Mouse (Mus musculus): ENCODE data around the gene Nlrc5. TPM values are rescaled to one million over a fixed set of nuclear protein-coding genes. Genes with fewer than 3 reads are reported as not detected.
"Not testable (repeated sequence)": the region's sequence is repeated elsewhere in the genome, so short reads cannot be mapped to it uniquely, and the experiment has no call there.

The Nlrc5 gene
- total RNA-seq, 1 experiment from 2014 or later = 42.9 TPM

DNA sequence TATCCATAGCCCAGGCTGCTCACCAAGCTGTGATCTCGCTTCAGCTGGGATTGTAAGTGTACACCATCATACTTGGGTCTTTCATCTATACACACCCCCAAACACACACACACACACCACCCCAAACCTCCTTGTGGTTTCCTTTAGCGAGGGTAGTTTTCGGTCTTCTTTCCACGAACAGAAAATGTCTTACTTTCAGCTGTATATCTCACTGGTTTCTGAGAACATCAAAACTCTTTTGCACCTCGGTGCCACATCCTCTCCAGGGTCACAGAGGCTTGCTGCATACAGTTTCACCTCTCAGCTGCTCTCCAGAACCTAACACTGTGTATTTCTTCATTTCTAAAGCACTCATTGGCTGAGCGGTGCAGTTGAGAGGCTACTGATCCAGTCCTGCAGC, 20.6 kb upstream of the Nlrc5 start:
- ATAC-seq (replicated peaks; ENCODE audit: low read depth, poor library complexity, severe bottlenecking) = no peak

DNA sequence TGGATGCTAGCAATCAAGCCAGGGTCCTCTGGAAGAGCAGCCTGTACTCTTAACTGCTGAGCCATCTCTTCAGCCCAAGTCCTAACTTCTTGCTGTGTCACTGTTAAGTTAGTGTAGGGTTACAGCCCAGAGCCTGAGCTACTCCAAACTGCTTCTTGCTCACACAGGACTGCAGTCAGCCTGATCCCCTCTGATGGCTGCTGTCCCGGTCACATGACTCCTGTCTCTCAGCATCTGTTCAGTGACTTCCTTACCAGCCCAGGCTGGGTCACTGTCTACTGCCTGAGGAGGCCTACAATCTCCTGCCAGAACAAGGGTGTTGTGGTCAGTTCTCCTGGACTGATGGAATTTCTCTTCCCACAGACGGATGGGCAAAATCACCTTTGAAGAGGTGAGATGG, 18.9 kb upstream of the Nlrc5 start:
- no peak; the same call in 1 of the 2 replicates for ATAC-seq (replicated peaks; ENCODE audit: low read depth, poor library complexity, severe bottlenecking)

DNA sequence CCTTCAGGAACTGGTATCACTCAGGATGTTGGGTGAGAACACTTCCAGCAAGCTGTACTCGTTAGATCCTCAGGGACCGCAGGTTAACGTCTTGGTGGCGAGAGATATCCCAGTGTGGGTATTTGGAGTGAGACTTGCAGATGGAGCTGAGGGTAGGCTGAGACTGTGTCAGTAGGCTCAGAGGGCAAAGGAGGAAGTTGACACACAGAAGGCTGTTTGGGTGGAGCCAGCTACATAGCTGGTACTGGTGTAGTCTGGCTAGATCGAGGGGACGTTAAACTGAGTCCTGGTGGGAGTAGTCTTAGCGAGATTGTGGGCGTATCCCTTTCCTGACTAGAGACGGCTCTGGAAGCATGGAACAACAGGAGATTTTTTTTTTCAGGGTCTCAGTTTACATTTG, 16.1 kb upstream of the Nlrc5 start:
- peak; percentile 93 for ATAC-seq (replicated peaks; ENCODE audit: low read depth, poor library complexity, severe bottlenecking)

DNA sequence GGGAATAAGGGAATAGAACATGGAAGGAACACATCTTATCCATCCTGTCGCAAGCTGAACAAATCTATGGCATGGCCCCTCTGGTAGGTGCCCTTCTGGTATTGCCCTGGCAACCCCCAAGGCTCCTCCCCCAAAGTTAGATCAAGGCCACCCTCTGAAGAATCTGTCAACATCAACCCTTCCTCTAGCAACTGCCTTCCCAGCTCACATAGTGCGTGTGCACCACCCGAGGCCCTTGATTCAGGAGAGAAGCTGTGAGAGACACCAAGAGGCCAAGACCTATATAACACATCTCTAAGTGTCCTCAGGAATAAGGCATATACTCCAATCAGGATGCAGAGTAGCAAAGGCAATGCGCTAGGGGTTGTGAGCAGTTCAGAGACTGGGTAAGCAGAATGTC, 11.9 kb upstream of the Nlrc5 start:
- ATAC-seq (replicated peaks; ENCODE audit: low read depth, poor library complexity, severe bottlenecking) = no peak

DNA sequence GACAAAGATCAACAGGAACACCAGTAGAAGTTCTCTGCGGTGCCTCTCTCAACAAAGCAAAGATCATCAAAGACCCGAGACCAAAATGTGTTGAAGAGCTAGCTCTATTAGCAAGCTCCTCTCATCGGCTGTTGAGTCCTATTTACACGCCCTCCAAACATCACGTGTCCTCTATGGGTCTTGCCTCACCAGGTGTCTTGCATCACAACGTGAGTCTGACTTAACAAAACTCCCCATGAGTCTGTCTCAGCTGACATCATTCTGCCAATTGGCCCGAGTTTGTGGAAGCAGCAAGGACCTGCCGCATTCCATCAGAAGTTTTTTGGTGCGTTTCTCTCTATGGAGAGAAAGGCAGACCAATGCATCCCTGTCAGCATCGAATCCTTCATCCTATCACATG, 6.2 kb upstream of the Nlrc5 start:
- no peak for ATAC-seq (replicated peaks; ENCODE audit: low read depth, poor library complexity, severe bottlenecking)

DNA sequence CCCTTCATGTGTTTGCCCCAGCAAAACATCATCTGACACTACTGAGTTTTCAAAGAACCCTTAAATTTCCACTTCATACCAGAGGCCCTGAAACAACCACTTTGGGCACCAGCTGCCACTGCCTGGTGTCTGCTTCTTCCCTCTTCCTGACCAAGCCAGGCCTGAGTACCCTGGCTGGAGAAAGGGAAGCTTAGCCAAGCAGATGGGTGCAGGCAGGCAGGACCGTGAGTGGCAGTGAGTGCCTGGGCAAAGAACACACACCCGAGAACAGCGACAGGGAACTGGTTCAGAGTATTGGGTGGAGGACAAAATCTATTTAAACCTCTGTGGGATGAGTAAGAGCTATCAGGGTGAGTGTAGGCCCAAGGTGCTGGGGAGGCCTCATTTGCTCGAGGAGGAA, 5.7 kb upstream of the Nlrc5 start:
- ATAC-seq (replicated peaks; ENCODE audit: low read depth, poor library complexity, severe bottlenecking) = no peak

DNA sequence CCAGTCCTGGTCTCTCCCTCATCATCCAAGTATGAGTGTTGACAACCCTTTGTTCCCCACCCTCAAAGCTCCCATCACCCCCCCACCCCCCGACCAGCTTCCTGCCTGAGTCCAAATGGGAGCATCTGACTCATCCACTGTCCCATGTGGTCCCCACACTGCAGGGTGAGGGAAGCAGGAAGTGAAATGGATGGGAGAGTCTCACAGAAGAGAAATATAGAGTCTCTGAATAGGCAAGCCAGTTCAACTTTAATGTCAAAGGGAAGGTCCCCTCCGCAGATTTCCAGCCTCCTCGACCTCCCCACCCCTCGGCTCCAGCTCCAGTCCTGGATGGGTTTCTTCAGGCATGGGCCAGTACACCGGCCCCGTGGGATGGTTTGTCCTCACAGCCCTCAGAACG, 4.8 kb upstream of the Nlrc5 start:
- no peak for ATAC-seq (replicated peaks; ENCODE audit: low read depth, poor library complexity, severe bottlenecking)

DNA sequence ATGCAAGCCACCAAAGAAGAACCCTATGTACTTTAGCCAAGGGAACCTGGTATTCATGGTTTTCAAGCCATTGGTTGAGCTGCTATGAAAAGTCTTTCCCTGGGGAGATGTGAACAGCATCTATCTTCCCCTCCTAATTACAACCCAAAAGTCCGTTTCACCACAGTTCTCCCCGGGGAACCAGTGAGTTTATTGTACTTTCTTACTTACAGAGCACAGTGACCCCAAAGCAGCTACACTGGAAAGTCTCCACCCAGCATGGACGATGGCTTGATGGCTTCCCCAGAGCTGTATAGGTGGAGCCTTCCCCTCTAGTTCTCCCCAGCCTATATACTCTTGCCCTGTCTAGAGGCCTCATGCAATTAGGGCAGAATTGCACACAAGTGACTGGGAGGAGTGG, 1.9 kb upstream of the Nlrc5 start:
- no peak for ATAC-seq (replicated peaks; ENCODE audit: low read depth, poor library complexity, severe bottlenecking)

DNA sequence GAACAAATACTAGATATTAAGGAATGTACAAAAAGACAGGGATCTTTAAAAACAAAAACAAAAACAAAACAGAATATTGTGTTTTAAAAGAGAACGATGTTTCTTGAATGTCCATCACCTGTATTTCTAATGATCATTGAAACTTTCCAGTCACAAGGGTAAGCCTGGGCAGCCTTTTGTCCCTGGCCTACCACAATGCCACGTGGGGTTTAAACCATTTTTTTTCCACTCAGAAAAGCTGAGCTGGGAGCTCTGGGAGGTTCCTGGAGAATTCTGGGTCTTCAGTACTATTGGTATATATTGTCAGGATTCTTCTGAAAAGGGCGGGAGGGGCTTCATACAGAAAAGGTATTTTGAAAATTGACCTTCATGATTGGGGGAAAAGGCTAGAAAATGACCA, 802 bp downstream of the Nlrc5 start:
- ATAC-seq (replicated peaks; ENCODE audit: low read depth, poor library complexity, severe bottlenecking) = no peak

DNA sequence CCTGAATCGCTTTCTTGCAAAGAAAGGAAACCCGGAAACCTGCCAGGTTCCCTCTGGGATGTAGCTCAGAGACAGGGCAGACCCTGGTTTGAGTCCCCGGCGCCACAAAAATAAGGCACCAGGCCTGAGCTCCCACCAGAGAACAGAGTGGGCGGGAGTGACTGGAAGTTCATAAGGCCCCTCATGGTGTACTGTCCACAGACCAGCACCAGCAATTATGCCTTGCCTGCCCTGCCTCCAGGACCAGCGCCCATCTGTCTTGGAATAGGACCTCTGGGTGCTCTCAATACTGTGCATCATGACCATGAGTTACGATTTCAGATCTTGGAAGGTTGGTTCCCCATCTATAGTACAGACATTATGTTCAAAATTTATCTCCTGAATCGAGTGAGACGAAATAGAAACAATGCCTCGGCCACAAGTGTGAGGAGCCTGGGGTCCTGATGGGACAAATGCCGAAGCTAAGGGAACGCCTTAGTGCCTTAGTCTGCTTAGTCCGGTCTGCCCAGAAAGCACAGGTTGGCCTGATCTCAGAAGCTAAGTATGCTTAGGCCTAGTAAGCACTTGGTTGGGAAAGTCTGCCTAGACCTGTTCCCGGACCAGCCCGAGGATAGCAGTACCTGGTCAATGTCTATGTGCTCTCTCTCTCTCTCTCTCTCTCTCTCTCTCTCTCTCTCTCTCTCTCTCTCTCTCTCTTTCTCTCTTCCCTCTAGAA, 1.4 kb downstream of the Nlrc5 start:
- ATAC-seq (replicated peaks; ENCODE audit: low read depth, poor library complexity, severe bottlenecking) = no peak

DNA sequence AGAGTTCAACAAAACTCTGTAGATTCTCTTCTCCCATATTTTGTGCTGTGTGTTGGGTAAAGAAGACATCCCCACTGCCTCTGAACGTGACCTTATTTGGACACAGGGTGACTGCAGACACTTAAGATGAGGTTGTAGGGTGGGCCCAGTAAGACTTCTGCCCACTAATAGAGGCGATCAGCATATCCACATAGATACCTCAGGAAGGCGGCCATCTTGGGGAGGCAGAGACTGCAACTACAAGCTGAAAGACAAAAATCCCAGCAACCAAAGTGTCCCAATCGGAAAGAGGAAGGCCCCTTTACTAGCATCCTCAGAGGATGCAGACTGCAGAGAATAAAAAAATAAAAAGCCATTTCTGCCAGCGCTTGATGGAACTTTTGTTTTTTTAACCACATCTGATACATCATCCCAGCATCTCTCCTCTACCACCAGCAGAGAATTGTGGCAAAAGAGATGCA, 2.0 kb downstream of the Nlrc5 start:
- ATAC-seq (replicated peaks; ENCODE audit: low read depth, poor library complexity, severe bottlenecking) = no peak

DNA sequence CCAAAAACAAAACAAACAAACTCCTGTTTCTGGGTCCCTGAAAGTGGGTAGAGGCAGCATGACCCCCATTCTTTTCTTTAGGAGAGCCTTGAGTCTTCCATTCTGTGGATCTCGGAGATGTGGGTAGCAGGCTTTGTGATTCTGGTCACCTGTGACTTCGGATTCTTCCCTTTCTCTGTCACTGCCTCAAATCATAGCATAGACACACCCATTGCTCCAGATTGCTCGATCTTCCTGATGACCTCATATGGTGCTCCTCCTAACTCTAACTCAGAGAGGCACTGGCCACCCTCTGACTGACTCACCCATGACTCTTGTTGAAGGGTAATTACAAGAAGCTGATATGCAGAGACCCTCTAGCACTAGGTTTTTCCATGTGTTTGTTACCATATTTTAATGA, 2.7 kb downstream of the Nlrc5 start:
- ATAC-seq (replicated peaks; ENCODE audit: low read depth, poor library complexity, severe bottlenecking) = no peak

DNA sequence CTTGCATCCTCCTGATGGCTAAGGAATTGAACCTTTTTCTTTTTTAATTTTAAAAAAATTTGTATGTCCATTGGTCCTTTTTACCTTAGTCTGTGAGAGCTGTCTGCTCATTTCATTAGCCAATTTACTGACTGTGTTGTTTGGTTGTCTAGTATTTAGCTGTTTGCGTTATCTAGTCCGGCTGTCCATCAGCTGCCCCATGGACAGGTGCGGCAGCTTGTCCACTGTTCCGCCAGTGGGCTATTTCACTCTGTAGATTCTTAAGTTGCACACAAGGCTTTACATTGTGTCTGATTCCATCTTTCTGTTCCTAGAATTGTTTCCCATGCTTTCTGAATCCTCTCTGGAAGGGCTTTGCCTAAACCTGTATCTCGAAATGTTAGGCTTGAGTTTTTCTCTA, 4.5 kb downstream of the Nlrc5 start:
- ATAC-seq (replicated peaks; ENCODE audit: low read depth, poor library complexity, severe bottlenecking) = no peak

DNA sequence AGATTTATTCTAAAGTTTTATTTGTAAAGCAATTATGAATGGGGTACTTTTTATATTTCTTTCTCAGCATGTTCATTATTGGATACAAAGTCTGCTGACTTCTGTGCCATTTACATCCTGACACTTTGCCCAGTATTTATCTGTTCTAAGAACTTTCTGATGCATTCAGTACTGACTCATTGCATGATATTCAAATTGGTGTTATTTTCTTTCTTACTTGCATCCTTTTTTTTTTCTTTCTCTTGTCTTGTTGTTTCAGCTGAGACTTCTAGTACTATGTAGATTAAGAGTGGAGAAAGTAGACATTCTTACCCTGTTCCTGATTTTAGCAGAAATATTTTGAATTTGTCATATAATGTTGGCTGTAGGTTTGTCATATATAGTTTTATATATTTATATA, 5.5 kb downstream of the Nlrc5 start:
- no peak for ATAC-seq (replicated peaks; ENCODE audit: low read depth, poor library complexity, severe bottlenecking)

DNA sequence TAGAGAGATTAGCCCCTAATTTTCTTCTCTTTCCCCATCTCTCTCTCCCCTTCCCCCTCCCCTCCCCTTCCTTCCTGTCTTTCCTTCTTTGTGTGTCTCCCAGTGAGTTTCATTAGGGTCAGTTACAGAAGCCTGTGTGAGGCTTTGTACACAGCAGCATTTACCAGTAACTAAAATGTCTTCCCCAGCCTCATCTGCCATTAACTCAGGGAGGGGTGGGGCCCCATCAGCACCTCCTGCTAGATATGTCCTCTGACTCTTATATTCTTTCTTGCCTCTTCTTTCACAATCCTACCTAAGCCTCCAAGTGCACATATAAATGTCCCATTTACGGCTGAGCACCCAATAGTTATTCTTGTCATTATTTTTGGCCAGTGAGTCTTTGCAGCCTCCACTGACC, 6.2 kb downstream of the Nlrc5 start:
- no peak for ATAC-seq (replicated peaks; ENCODE audit: low read depth, poor library complexity, severe bottlenecking)

DNA sequence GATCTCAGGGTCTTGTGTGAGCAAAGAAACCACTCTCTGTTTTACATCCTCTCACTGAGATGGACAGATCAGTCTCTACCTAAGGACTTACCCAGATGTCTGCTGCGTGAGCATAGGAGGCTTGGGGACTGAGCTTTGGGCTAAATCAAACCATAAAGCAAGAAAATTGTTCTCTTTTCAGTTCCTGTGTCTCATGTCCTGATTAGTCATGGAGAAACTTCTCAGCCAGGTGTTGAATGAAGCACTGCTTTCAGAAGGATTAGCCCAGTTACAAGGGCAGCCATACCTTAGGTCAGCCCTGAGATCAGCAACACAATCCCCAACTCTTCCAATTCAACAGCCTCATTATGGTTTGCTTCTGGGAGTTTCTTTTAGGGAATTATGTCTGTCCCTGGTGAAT, 7.5 kb downstream of the Nlrc5 start:
- no peak for ATAC-seq (replicated peaks; ENCODE audit: low read depth, poor library complexity, severe bottlenecking)

DNA sequence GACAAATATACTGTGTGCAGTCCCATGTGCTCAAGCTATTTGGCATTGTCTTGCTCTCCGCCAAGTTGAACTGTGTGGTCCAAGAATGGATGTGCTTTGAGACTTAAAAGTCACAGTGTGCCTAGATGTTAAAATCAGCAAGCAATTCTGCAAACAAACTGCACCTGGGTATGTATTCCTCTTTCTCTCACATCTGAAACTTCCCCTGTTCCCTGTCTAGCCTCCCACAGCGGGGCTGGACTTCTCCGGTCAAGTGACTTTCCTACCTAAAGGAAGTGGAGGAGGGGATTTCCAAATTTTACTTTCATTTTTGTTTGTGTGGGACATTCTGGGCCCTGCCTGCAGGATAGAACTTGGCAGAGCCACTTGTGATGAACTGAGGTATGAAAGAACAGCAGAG, 9.0 kb downstream of the Nlrc5 start:
- ATAC-seq (replicated peaks; ENCODE audit: low read depth, poor library complexity, severe bottlenecking) = peak; percentile 29; the same call in 1 of the 2 replicates

DNA sequence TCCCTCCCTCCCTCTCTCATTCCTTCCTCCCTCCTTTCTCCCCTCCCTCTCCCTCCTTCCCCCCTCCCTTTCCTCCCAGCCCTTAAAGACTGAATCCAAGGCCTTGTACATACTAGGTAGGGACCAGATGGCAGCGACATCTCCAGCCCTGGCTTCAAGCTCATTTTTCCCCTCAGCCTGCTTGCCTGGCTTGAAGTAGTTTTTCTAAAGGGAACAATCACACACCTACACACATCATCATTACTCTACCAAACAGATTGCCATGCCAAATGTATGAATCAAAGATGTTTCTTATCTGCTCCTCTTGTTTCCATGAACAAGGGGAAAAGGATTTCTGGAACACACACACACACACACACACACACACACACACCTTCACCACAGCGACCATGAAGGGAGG, 10.3 kb downstream of the Nlrc5 start:
- no peak for ATAC-seq (replicated peaks; ENCODE audit: low read depth, poor library complexity, severe bottlenecking)

DNA sequence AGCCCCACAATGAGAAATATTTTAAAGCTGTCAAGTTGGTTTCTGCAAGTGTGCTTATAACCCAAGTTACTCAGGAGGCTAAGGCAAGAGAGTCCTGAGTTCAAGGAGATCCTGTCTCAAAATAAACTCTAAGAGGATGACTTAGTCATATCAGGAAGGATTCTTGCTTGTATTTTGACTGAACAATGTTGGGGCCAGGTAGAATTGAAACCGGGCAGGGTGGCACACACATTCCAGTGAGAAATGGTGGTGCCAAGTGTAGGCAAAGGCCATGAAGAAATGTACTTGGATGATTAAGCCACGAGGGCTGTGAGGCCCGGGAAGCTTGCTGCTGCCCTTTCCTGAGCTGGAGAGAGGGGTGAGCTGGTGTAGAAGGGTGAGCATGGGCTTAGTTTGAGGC, 13.0 kb downstream of the Nlrc5 start:
- no peak for ATAC-seq (replicated peaks; ENCODE audit: low read depth, poor library complexity, severe bottlenecking)

DNA sequence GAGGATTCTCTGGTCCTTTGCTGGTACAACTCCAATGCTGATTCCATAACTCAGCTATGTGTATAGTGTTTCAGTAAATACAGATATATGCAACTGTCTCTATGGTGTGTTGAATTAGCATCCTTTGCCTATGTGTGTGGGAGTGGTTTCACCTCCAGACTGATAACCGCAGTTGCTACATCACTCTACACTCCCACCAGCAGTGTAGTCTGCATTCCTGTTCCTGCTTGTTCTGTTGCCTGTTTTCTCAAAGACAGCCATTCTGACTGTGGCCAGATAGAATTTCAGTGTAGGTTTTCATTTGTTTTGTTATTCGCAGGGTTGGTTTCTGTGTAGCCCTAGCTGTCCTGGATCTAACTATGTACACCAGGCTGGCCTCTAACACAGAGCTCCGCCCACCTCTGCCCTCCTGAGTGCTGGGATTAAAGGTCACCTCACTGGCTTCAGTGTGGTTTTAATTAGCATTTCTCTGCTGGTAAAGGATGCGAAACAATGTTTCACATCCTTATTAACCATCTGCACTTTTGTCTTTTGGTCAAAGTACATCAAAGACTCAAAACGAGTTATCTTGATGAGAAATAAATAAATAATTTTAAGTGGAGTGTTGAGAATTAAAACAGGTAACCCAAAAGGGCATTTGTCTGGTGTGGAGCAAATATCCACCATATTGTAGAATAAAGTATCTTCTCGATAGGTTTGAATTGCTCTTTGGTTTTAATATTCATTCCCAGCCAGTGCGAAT, 13.6 kb downstream of the Nlrc5 start:
- ATAC-seq (replicated peaks; ENCODE audit: low read depth, poor library complexity, severe bottlenecking) = no peak

DNA sequence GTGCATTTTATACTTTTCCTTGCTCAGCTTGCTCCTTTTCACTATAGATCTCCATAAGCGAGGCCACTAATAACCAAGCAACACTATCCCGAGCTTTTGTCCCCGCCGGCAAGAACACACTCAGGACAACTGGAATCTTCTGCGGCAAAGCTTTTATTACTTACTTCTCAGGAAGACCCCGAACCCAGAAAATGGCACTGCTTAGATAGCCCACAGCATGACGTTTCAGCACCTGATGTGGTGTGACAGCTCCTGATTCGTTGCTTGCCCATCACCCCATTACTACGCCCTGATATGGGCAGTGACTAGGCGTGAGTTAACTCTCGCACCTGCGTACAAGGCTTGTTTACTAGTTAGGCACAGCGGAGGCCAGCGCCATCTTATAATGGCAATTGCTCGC, 18.8 kb downstream of the Nlrc5 start:
- not testable (repeated sequence) for ATAC-seq (replicated peaks; ENCODE audit: low read depth, poor library complexity, severe bottlenecking)

All from common myeloid progenitor, adult 5-6 weeks (primary cell).